Mouse (Mus musculus) right cerebral cortex, postnatal 25 days (tissue): ENCODE results near the gene Chm.
"Not testable (repeated sequence)": the region's sequence is repeated elsewhere in the genome, so short reads cannot be mapped to it uniquely, and the experiment has no call there.

ENCODE experiments used
- DNase-seq: peaks from one replicate; pipeline ENCODE4 v3.0.0; 2022

Chm gene

DNA sequence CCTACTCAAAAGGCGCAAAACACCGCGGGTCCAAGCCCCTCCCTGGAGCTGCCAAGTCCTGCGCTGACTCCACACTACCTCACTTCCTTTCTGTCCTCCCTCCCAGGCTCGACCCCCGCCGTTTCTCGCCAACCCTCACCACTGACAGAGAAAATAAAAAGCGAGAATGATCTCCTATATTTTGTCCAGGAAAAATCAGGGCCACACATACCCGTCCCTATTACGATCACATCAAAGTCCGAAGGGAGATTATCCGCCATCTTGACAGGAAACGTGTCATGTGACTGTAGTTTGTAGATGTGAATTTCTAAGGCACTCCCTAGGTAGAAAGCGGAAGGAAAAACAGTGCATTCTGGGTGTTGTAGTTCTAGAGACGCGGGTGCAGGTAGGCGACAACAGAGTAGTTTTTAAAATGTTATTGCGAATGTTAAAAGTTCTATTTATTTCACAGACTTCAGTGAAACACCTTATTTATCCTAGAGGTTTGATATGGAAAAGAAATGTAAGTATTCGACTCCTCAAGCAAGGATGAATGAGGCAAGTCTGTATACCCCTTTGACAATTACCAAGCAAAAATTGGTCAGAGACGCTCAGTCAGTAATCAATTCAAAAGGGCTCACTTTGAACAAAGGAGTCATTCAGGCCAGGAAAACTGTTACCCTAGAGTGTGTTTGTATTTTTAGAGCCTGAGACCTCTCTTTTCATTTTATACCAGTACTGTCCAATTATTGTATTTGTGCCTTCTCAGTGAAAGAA lies at the start of gene Chm:
Chm (minus strand) TSS at position 288 of the 756 bp plus-strand sequence.
- DNase-seq, result peak; percentile 47

- no peak for DNase-seq
These were observed 8.6 kb upstream of the Chm start for GRCm38 (mm10) chrX:113193901-113194300.

- DNase-seq, result no peak
These were observed 618 bp downstream of the Chm start for GRCm38 (mm10) chrX:113184569-113185229.

GRCm38 (mm10) chrX:113180856-113181255 lies 4.5 kb downstream of the Chm start:
- DNase-seq, result not testable (repeated sequence)

DNA sequence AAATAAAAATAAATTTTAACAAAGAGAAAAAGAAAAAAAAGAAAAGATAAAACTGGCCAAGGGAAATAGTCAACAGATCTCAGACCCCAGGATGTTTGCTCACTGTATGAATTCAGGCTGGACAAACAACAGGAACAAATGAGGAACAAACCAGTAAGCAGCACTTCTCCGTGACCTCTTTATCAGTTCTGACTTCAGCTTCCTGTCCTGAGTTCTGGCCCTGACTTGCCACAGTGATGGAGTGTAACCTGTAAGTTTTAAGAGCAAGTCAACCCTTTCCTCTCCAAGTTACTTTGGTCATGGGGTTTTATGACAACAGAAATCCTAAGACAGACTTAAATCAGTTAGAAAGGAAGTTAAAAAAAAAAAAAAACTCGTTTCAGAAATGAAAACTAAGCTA lies 12.6 kb downstream of the Chm start:
- no peak for DNase-seq

- DNase-seq, result no peak
These were observed 13.0 kb downstream of the Chm start for GRCm38 (mm10) chrX:113172271-113172670.

DNA sequence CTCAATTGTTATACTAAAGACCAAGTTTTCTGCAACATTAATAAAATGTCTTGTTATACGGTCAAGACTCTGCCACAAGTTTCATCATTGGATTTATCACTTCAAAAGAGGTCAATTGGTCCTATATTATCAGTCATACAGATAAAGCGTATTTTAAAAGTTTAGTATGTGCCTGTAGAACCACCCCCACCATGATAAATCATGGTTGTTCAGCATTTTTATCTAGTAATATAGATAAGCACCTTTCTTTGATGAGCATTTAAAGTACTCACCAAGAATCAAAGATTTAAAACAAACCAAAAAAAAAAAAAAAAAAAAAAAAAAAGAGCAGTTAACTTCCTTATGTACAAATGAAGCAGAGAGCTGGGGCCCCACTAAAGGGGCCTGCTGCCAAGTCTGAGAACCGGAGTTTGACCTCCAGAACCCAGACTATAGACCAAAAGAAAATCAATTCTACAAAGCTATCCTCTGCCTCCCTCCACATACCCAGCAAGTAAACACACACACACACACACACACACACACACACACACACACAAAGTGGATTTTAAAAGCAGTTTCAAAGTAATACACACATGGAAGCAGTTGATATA lies 25.0 kb downstream of the Chm start:
- no peak for DNase-seq

DNA sequence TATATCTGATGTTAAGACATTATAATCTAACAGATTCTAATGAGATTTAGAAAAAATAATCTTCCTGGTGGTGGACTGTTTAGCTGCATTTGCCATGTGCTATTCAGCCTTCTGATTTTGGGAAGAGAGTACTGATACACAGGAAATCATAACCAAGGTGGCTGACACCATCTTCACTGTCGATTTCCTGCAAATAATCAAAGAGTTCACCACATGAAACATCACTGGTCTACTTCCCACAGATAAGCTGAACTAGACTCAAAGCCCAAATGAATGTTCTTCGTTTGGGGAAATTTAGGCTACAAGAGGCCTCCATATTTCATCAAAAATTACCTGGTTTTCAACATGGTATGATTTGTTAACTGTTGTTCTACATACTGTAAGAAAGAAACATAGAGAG lies 101.1 kb downstream of the Chm start:
- no peak for DNase-seq

- DNase-seq, result no peak
These were observed 109.3 kb downstream of the Chm start for GRCm38 (mm10) chrX:113076053-113076452.

GRCm38 (mm10) chrX:113074823-113075222 lies 110.5 kb downstream of the Chm start:
- DNase-seq, result no peak

- DNase-seq, result no peak
These were observed 181.7 kb downstream of the Chm start for GRCm38 (mm10) chrX:113003621-113004020.

DNA sequence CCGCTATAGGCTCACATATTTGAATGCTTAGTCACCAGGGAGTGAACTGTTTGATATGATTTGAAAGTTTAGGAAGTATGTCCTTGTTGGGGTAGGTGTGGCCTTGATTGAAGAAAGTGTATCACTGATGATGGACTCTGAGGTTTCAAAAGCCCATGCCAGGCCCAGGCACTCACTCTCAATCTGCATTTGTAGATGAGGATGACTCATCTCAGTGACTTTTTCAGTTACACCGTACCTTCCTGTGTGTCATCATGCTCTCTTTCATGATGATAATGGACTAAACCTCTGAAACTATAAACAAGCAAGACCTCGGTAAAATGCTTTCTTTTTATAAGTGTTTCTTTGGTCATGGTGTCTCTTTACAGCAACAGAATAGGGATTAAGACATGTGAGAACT lies 183.1 kb downstream of the Chm start:
- DNase-seq, result no peak
